Mouse (Mus musculus): Measurements from ENCODE around the gene Mad2l1bp.

The Mad2l1bp gene

DNA sequence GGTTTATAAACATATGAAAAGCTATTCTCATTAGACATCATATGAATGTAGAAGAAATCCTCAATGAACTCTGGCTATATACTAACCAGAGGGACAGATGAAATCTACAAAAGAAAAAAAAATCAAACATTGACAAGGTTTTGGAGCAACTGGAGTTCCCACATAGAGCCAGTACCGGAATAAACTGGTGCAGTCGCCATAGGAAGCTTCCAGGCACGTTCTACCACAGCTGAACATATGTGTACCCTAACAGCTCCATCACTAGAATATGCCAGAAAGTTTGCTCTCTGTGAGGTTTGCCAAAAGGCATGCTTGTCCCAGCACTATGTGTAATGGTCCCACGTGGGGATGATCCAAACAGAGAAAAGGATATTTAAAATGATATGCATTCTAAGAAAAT is 45.1 kb downstream of the Mad2l1bp start:
- no peak for DNase-seq

DNA sequence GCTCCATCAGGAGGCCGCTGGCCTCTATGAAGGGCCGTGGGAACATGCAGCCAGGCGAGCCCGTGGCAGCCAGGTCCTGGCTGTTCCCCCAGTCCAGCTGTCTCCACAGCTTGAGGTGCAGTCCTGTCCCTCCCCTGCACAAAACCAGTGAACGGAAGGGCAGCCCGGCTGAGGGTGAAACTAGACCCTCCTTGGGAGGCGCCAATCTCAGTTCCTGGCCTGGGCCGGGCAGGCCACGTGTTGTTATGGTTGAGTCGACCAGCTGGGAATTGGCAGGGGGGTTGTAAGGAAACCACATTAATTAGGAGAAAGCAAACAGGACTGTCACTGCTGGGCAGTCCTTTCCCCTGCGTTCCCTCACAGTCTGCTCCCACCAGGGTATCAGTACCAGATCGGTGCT is 48.9 kb downstream of the Mad2l1bp start:
- no peak for DNase-seq

DNA sequence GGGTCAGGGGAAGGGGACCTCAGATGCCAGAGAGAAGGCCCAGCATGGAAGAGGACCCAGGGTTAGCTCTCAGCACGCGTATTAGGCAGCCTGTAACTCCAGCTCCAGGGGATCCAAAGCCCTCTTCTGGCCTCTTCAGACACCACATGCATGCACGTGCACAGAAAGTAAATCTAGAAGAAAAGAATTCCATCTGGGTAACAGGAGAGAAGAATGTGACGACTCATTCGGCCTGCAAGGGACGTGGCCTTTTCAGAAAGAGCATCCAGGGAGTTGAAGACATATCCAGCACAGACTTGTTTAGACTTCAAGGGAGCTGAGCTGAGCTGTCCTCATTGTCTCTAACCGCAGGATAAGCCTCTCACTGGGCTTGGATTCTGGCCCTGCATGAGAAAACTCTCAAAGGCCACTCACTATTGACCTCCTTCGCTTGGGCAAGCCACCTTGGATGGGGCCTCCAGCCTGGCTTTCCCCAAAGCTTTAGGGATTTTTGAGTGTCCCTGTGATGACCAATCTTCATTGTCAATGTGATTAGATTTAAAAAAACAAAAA is 50.7 kb downstream of the Mad2l1bp start:
- DNase-seq = no peak

DNA sequence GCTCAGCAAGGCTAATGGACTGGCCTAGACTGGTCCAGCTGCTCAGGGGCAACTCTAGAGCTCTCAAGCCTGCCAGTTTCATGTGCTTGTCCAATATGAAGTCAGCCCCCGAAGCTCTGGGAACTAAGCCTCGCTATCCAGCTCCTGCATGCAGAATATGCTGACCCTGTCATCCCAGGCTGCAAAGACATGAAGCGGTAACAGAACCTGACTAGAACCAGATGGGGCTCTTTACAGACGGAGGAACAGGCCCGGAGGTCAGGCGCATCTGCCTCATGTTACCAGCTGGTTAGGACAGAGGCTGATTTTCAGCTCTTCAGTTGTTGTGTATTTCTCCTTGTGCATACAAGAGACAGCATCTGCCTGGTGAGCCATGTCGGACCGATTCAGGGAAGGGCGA is 51.4 kb downstream of the Mad2l1bp start:
- DNase-seq = no peak

DNA sequence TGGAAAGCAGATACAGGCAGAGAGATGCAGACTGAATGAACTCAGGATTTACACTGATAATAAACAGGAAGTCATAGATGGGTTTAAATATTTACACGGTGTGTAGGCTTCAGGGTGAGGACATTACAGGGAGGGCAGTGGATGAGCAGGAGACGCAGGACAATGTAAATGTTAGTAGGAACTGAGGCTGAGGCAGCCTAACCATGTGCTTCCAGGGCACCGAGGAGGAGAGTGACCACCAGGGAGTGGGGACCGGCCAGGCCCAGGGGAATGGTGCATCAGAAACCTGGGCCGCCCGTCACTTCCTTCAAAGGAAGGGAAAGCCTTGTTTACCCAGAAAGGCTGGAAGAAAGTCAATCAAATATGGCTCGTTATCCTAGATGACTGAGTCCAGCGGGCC is 54.8 kb downstream of the Mad2l1bp start:
- no peak for DNase-seq
